In the genomic region with DNA sequence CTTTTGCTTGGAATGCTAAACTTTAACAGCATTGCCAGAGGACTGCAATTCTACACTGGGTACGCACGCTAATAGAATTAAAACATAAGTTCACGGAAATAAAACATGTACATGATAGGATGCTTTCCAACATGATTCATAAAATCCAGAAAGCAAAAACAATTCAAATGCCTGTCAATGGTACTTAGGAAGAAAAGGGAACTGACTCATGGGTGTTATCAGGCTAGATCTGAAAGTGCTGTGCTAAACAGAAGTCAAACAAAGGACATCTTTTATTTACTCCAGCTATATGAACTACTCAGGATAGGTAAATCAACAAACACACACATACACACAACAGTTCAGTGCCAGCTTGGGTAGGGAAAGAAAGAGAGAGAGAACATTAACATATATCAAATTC, we compare ENCODE assay signal across 27 mouse cellular contexts.
"Had no signal": no experiment of that assay in that cellular context is flagged by ENCODE, and none has a peak within 500 bp of the region (broad histone marks: within the 10 kb centered on the region; RNA-seq: fewer than 3 reads in every experiment).

No protein-coding gene starts in this region.

- ATAC-seq: forebrain, embryonic 13.5 days; forebrain, embryonic 14.5 days; forebrain, embryonic 15.5 days; forebrain, embryonic 16.5 days; forebrain, postnatal 0 days had no signal

- H3K27ac ChIP-seq: embryonic facial prominence, embryonic 10.5 days; embryonic facial prominence, embryonic 12.5 days; embryonic facial prominence, embryonic 13.5 days; embryonic facial prominence, embryonic 15.5 days; forebrain, embryonic 10.5 days; forebrain, embryonic 12.5 days; forebrain, embryonic 13.5 days; forebrain, embryonic 15.5 days; gastrocnemius, adult 2 months; heart, adult 2 months; heart, embryonic 10.5 days had no signal

- H3K4me2 ChIP-seq: embryonic facial prominence, embryonic 12.5 days; embryonic facial prominence, embryonic 13.5 days; embryonic facial prominence, embryonic 15.5 days; forebrain, embryonic 12.5 days; forebrain, embryonic 13.5 days; forebrain, embryonic 15.5 days had no signal

- H3K4me1 ChIP-seq: embryonic facial prominence, embryonic 10.5 days; embryonic facial prominence, embryonic 12.5 days; embryonic facial prominence, embryonic 13.5 days; embryonic facial prominence, embryonic 15.5 days; forebrain, embryonic 10.5 days; forebrain, embryonic 12.5 days; forebrain, embryonic 13.5 days; forebrain, embryonic 15.5 days had no signal

- H3K9ac ChIP-seq: embryonic facial prominence, embryonic 12.5 days; embryonic facial prominence, embryonic 13.5 days; embryonic facial prominence, embryonic 15.5 days; forebrain, embryonic 12.5 days; forebrain, embryonic 13.5 days; forebrain, embryonic 15.5 days; forebrain, postnatal 0 days had no signal

- H3K4me3 ChIP-seq: embryonic facial prominence, embryonic 10.5 days; embryonic facial prominence, embryonic 12.5 days; embryonic facial prominence, embryonic 13.5 days; embryonic facial prominence, embryonic 15.5 days; erythroblast, embryonic 14.5 days; forebrain, embryonic 10.5 days; forebrain, embryonic 12.5 days; forebrain, embryonic 13.5 days; forebrain, embryonic 15.5 days; gastrocnemius, adult 2 months; heart, adult 2 months; heart, embryonic 10.5 days had no signal

- H3K9me3 ChIP-seq: embryonic facial prominence, embryonic 10.5 days; embryonic facial prominence, embryonic 12.5 days; embryonic facial prominence, embryonic 13.5 days; embryonic facial prominence, embryonic 15.5 days; forebrain, embryonic 10.5 days; forebrain, embryonic 12.5 days; forebrain, embryonic 13.5 days; forebrain, embryonic 15.5 days; heart, embryonic 10.5 days had no signal

- DNase-seq: cerebellum, adult 9-11 months; cerebellum, postnatal 10 days; cerebellum, postnatal 14 days; cerebellum, postnatal 25 days; cerebellum, postnatal 36 days; embryo, embryonic 11 days; forebrain, postnatal 0 days; gastrocnemius, adult 2 months; gastrocnemius, postnatal 10 days; gastrocnemius, postnatal 14 days; gastrocnemius, postnatal 25 days; gastrocnemius, postnatal 36 days; heart, adult 11 months; heart, adult 18-20 months; heart, adult 2 months had no signal

- H3K27me3 ChIP-seq: embryonic facial prominence, embryonic 12.5 days; embryonic facial prominence, embryonic 13.5 days; embryonic facial prominence, embryonic 15.5 days; forebrain, embryonic 12.5 days; forebrain, embryonic 13.5 days; forebrain, embryonic 15.5 days had no signal
